Mouse (Mus musculus) brain, embryonic 14.5 days (tissue): ENCODE results near the gene Man2a1.

Source experiments
- CTCF ChIP-seq: fragments of 200-500 bp; IDR thresholded peaks from 2 replicates; pipeline ENCODE4 v1.5.1; 2012; ENCODE audit warnings: inconsistent platforms, mild to moderate bottlenecking, moderate library complexity, borderline replicate concordance; ENCODE audit not compliant: insufficient read depth, insufficient read length; ENCODE audit errors: extremely low read depth
- POLR2A ChIP-seq: fragments of 200-500 bp; IDR thresholded peaks from 2 replicates; pipeline ENCODE4 v1.6.1; 2012; ENCODE audit warnings: mild to moderate bottlenecking, inconsistent platforms, borderline replicate concordance; ENCODE audit not compliant: poor library complexity, insufficient read depth, insufficient read length, severe bottlenecking; ENCODE audit errors: extremely low read depth

- TF ChIP-seq CTCF, result no peak
- no peak for TF ChIP-seq POLR2A
These were observed 164.8 kb downstream of the Man2a1 start for GRCm38 (mm10) chr17:64765286-64765685.
